Mouse (Mus musculus): ENCODE results near the gene Slitrk5. TPM values are rescaled to one million over a fixed set of nuclear protein-coding genes. Genes with fewer than 3 reads are reported as not detected.
"Not testable (repeated sequence)": the region's sequence is repeated elsewhere in the genome, so short reads cannot be mapped to it uniquely, and the experiment has no call there.

The Slitrk5 gene
- 10 to 100 TPM; 79.1 to 83.5 TPM for total RNA-seq (2021)

- DNase-seq (ENCODE audit: low spot score in 2 of 2) = peak; percentile 93 to 97
- intact Hi-C loops (cut with DNase I) = loop anchor here (2.0 to 10.0 kb wide), 5 partner anchors 92 to 1220 kb away; no protein-coding TSS in a partner anchor
These were observed at the start of gene Slitrk5 for GRCm38 (mm10) chr14:111674664-111675147. Slitrk5 (plus strand) TSS chr14:111675097.

DNA sequence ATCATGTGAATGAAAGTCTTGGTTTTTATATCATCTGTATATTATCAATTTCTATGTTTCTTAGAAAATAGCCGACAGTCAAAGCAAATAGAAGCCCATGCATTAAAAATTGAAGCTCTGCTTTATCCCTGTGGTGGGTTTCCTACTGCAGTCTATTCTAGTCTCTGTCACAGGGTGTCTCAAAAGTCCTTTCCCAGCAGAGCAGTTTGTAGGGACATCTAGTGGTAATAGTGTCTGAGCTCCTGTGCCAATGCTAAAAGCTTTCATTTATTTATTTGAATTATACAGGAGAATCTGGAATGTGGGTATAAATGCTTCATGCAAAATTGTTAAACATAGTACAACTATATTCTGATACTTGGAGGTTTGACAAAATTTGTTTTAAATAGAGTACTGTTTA is 2.0 kb upstream of the Slitrk5 start:
- intact Hi-C loops (cut with DNase I) = loop anchor here (2.0 to 10.0 kb wide), 4 partner anchors 186 to 1222 kb away; no protein-coding TSS in a partner anchor
- DNase-seq (ENCODE audit: low spot score in 2 of 2) = peak in 1 of 2 experiments; percentile 63

DNA sequence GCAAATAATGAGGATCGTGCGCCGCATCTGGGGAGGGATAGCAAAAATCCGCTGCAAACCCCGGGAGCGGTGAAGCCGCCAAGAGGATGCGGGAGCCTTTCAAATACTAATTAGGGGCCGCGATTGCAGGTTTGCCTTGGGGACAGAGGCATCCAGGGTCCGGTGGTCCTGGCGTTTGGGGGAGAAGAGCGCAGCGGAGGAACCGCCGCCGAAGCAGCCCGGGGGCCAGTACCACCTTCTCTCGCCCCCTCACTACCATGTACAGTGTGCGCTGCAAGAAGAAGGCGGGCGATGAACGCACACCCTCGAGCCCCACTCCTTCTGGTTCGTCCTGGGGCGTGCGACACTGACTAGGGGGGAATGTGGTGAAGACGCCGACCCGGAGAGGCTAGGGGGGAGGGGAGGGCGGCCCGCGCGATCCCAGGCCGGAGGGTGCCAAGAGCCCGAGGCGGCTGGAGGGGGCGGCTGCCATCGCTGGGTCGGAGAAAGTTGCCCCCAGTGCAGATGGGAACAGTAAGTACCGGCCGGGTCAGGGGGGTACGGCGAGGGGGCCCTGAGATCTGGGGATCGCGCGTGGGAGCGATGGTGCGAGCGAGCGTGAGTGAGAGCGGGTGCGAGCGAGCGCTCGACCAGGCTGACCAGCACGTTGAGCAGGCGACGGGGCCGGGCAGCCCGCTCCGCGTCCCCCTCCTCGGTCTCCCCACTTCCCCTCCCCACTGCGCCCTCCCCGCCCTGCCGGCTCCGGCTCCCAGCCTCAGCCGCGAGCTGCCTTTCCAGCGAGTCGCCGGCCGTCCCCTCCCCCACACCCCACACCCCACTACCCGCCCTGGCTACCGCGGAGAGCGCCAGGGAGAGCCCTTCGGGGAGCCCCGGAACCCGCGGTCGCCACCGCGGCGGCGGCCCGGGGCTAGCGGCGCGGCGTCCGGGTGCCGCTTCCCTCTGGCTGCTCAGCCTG is 591 bp downstream of the Slitrk5 start:
- peak; percentile 63 to 65 for DNase-seq (ENCODE audit: low spot score in 2 of 2)
- intact Hi-C loops (cut with DNase I) = loop anchor here (2.0 to 10.0 kb wide), 4 partner anchors 93 to 1219 kb away; no protein-coding TSS in a partner anchor

GRCm38 (mm10) chr14:111676166-111676581 is 1.3 kb downstream of the Slitrk5 start:
- peak; percentile 47 to 54 for DNase-seq (ENCODE audit: low spot score in 2 of 2)
- intact Hi-C loops (cut with DNase I) = loop anchor here (10.0 kb wide), 2 partner anchors 709 to 1219 kb away; no protein-coding TSS in a partner anchor

GRCm38 (mm10) chr14:111676851-111677291 is 2.0 kb downstream of the Slitrk5 start:
- intact Hi-C loops (cut with DNase I) = loop anchor here (10.0 kb wide), 2 partner anchors 708 to 1218 kb away; no protein-coding TSS in a partner anchor
- peak; percentile 66 to 76 for DNase-seq (ENCODE audit: low spot score in 2 of 2)

- intact Hi-C loops (cut with DNase I) = loop anchor here (10.0 kb wide), 2 partner anchors 707 to 1217 kb away; no protein-coding TSS in a partner anchor
- peak in 1 of 2 experiments; percentile 24 for DNase-seq (ENCODE audit: low spot score in 2 of 2)
These were observed 2.6 kb downstream of the Slitrk5 start for GRCm38 (mm10) chr14:111677361-111678070.

DNA sequence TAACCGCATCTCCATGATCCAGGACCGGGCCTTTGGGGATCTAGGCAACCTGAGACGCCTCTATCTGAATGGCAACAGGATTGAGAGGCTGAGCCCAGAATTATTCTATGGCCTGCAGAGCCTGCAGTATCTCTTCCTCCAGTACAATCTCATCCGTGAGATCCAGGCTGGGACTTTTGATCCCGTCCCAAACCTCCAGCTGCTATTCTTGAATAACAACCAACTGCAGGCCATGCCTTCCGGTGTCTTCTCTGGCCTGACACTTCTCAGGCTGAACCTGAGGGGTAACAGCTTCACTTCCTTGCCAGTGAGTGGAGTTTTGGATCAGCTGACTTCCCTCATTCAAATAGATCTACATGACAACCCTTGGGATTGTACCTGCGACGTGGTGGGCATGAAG is 5.4 kb downstream of the Slitrk5 start:
- intact Hi-C loops (cut with DNase I) = no loop called here
- peak in 1 of 2 experiments; percentile 13 for DNase-seq (ENCODE audit: low spot score in 2 of 2)

GRCm38 (mm10) chr14:111681092-111681708 is 6.3 kb downstream of the Slitrk5 start:
- DNase-seq (ENCODE audit: low spot score in 2 of 2) = peak; percentile 49 to 66
- intact Hi-C loops (cut with DNase I) = no loop called here

DNA sequence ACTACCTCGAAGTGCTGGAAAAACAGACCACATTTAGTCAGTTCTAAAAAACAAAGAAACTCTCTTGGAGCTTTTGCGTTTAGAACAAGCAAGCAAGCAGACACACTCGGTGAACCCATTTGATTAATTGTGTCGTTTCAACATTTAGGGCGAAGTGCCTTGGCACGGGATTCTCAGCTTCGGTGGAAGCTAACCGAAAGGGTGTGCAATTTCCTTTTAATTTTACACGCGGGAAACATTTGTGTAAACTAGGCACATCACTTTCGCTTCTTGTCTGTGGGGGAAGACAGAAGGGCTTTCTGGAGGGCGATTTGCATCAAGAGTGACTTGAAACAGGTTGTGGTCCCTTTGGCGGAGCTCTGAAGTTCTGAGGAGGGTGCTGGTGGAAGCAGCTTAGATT is 6.9 kb downstream of the Slitrk5 start:
- DNase-seq (ENCODE audit: low spot score in 2 of 2) = peak in 1 of 2 experiments; percentile 33
- intact Hi-C loops (cut with DNase I) = no loop called here

GRCm38 (mm10) chr14:111683543-111683942 is 8.6 kb downstream of the Slitrk5 start:
- DNase-seq (ENCODE audit: low spot score in 2 of 2) = no peak
- intact Hi-C loops (cut with DNase I) = no loop called here

DNA sequence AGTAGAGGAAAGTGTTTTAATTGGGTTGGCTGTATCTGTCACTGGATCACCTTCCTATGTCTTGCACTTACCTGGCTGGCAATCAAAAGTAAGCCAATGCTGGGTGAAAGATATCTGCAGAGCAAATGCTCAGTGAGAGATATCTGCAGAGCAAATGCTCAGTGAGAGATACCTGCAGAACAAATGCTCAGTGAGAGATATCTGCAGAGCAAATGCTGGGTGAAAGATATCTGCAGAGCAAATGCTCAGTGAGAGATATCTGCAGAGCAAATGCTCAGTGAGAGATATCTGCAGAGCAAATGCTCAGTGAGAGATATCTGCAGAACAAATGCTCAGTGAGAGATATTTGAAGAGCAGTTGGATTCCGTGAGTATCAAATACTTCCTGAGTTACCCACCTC is 15.2 kb downstream of the Slitrk5 start:
- DNase-seq (ENCODE audit: low spot score in 2 of 2); intact Hi-C loops (cut with DNase I): not testable (repeated sequence)

DNA sequence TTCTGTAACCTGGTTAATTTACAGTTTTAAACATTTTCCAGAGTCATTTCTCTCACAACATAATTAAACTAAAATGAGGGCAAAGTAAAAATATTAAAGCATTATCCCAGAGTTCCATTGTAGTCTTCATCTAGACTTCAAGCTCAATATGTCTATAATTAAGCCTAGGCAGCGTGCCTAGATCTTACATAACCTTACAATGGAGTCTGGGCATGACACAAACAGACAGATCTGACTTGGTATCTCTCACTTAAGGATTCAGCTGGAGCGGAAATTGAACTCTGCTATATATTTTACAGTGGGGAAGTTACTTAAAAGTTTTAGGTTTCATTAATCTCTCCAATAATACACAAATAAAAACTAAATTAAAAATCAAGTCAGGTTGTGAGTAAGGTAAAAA is 54.9 kb downstream of the Slitrk5 start:
- intact Hi-C loops (cut with DNase I) = no loop called here
- peak in 1 of 2 experiments; percentile 29 for DNase-seq (ENCODE audit: low spot score in 2 of 2)

All from left cerebral cortex, postnatal 25 days (tissue).